Mouse (Mus musculus): ENCODE results near the gene Zfp668. TPM values are rescaled to one million over a fixed set of nuclear protein-coding genes. Genes with fewer than 3 reads are reported as not detected.

Gene Zfp668
- total RNA-seq, 2 experiments from 2014 or later: 3.4 to 4.7 TPM

DNA sequence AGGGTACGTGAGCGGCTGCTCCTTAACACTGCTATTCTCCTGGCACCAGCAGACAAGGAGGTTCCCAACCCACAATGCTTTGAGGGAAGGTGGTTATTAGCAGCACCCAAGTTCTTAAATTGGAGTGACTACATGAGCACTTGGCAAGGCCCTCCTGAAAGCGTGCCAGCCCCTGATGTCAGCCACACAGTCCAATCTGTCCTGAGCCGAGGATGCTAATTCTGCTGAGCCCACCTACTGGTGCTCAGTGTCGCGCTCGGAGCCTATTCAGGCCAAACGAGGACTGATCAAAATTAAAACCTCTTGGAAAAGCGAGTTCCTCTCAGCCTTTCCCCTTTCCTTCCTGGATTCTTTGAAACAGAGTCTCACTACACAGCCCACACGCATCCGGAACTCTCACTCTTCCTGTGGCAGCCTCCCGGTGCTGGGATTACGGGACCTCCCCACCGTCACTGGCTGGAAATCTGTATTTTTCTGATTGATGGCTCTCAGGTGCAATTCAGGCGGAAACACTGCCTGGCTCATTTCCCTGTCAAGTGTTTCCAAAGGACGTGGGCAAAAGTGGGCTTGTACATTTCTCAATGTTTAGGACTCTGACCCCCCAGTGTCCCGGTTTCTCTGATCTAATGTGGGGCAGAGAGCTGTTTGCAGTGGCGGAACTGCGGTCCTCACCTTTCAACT, 62.2 kb downstream of the Zfp668 start:
- DNase-seq (ENCODE audit: low spot score): peak; percentile 75
- intact Hi-C loops (cut with DNase I): loop anchor here (2.0 kb wide), 1 partner anchor 14 kb away; the partner anchor contains the start of gene Hsd3b7

DNA sequence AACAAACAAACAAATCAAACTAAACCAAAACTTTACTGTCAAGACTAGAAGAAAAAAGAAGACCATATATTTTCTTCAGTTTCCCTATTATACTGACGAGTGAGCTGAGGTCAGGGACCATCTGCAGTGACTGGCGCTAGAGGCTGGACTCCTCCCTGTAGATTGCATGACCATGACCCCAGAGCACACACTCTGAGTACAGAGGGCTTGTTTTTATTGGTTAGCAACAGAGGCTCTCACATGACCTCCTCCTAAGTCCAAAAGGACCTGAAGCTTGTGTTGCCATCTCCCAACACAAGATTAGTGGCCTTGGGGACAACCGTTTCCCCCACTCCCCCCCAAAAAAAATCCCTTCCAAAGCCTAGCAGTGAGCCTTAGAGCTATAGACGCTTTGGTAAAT, 62.8 kb downstream of the Zfp668 start:
- intact Hi-C loops (cut with DNase I): loop anchor here (2.0 kb wide), 1 partner anchor 13 kb away; the partner anchor contains the start of gene Hsd3b7
- DNase-seq (ENCODE audit: low spot score): no peak

Other genes with a start within 250 kb of the Zfp668 start
- 10 to 100 TPM; 36.6 to 41.5 TPM for gene Bcl7c, start 167.9 kb downstream of the Zfp668 start, total RNA-seq (2021)
- 1 to 10 TPM; 7.1 to 9.3 TPM for gene Ctf1, start 164.1 kb downstream of the Zfp668 start, total RNA-seq (2021)
- gene Ctf2, start 144.7 kb downstream of the Zfp668 start, total RNA-seq (2021): not detected
- 1 to 10 TPM; 3.0 to 4.2 TPM for gene Fbxl19, start 132.3 kb downstream of the Zfp668 start, total RNA-seq (2021)
- 10 to 100 TPM; 16.5 to 19.4 TPM for gene Orai3, start 107.0 kb downstream of the Zfp668 start, total RNA-seq (2021)
- 10 to 100 TPM; 18.8 to 21.1 TPM for gene Setd1a, start 100.2 kb downstream of the Zfp668 start, total RNA-seq (2021)
- gene Gm49388, start 91.2 kb downstream of the Zfp668 start, total RNA-seq (2021): 1 to 10 TPM; 2.0 to 3.6 TPM
- gene Hsd3b7, start 76.2 kb downstream of the Zfp668 start, total RNA-seq (2021): 10 to 100 TPM; 15.4 to 16.0 TPM
- 10 to 100 TPM; 61.4 to 68.7 TPM for gene Stx4a, start 52.5 kb downstream of the Zfp668 start, total RNA-seq (2021)
- gene Stx1b, start 52.3 kb downstream of the Zfp668 start, total RNA-seq (2021): under 1 TPM; 0.39 to 0.42 TPM
- 10 to 100 TPM; 17.2 to 18.4 TPM for gene Zfp646, start 607 bp downstream of the Zfp668 start, total RNA-seq (2021)
- 1 to 10 TPM in 1 of 2 experiments, under 1 TPM in 1; 0.99 to 1.3 TPM for gene Prss53, start 14.1 kb upstream of the Zfp668 start, total RNA-seq (2021)
- gene Gm21974, start 18.6 kb upstream of the Zfp668 start, total RNA-seq (2021): not detected
- 10 to 100 TPM; 15.2 to 22.0 TPM for gene Vkorc1, start 18.8 kb upstream of the Zfp668 start, total RNA-seq (2021)
- 100 to 1,000 TPM in 1 of 2 experiments, 10 to 100 TPM in 1; 98.8 to 104 TPM for gene Bckdk, start 27.3 kb upstream of the Zfp668 start, total RNA-seq (2021)
- gene Kat8, start 35.7 kb upstream of the Zfp668 start, total RNA-seq (2021): 10 to 100 TPM; 12.3 to 13.5 TPM
- gene Prss8, start 53.3 kb upstream of the Zfp668 start, total RNA-seq (2021): not detected
- gene Prss36, start 69.9 kb upstream of the Zfp668 start, total RNA-seq (2021): 1 to 10 TPM; 7.5 to 8.1 TPM
- gene Fus, start 90.6 kb upstream of the Zfp668 start, total RNA-seq (2021): 100 to 1,000 TPM; 139 to 171 TPM
- gene Pycard, start 117.0 kb upstream of the Zfp668 start, total RNA-seq (2021): 10 to 100 TPM; 10.3 to 10.9 TPM
- gene Trim72, start 127.1 kb upstream of the Zfp668 start, total RNA-seq (2021): 100 to 1,000 TPM; 301 to 325 TPM
- gene Itgam, start 185.8 kb upstream of the Zfp668 start, total RNA-seq (2021): 1 to 10 TPM; 4.6 to 5.1 TPM
- gene Gm49368, start 185.9 kb upstream of the Zfp668 start, total RNA-seq (2021): not detected

Data from heart, postnatal 25 days (tissue).